Mouse (Mus musculus) embryonic facial prominence, embryonic 13.5 days (tissue): Measurements from ENCODE around the gene Plin5. TPM values are rescaled to one million over a fixed set of nuclear protein-coding genes. Genes with fewer than 3 reads are reported as not detected.

ENCODE experiments used
- polyA plus RNA-seq: library from polyadenylated mRNA; unstranded; fragments of >200 nt; fragmentation: Nextera tagmentation; extraction: Ambion mirVana; gene quantifications from 2 replicates; pipeline ENCODE4 v1.2.1, GENCODE M21; 2015

Plin5 gene
- polyA plus RNA-seq, 1 experiment from 2014 or later = 0.17 TPM

Other genes with a start within 250 kb of the Plin5 start
- 11.0 and 11.2 TPM in 2 replicates for gene Zfp119a, start 238.7 kb downstream of the Plin5 start, polyA plus RNA-seq
- 14.6 and 16.5 TPM in 2 replicates for gene Zfp959, start 225.5 kb downstream of the Plin5 start, polyA plus RNA-seq
- 5.8 and 7.2 TPM in 2 replicates for gene Zfp119b, start 168.1 kb downstream of the Plin5 start, polyA plus RNA-seq
- gene Ebi3, start 165.0 kb downstream of the Plin5 start, polyA plus RNA-seq = 1.3 and 1.9 TPM in 2 replicates
- 27.0 and 29.5 TPM in 2 replicates for gene Yju2, start 158.5 kb downstream of the Plin5 start, polyA plus RNA-seq
- gene Shd, start 147.1 kb downstream of the Plin5 start, polyA plus RNA-seq = 35.2 and 35.5 TPM in 2 replicates
- gene Fsd1, start 131.1 kb downstream of the Plin5 start, polyA plus RNA-seq = 31.9 and 40.5 TPM in 2 replicates
- gene Stap2, start 112.0 kb downstream of the Plin5 start, polyA plus RNA-seq = 10.2 TPM in 2 replicates
- 132 and 134 TPM in 2 replicates for gene Mpnd, start 111.9 kb downstream of the Plin5 start, polyA plus RNA-seq
- gene Sh3gl1, start 81.0 kb downstream of the Plin5 start, polyA plus RNA-seq = 175 and 185 TPM in 2 replicates
- 25.8 and 34.8 TPM in 2 replicates for gene Chaf1a, start 77.2 kb downstream of the Plin5 start, polyA plus RNA-seq
- gene Ubxn6, start 42.6 kb downstream of the Plin5 start, polyA plus RNA-seq = 47.6 and 51.2 TPM in 2 replicates
- gene Hdgfl2, start 38.0 kb downstream of the Plin5 start, polyA plus RNA-seq = 151 and 155 TPM in 2 replicates
- gene Plin4, start 7.8 kb downstream of the Plin5 start, polyA plus RNA-seq = 0.07 and 0.10 TPM in 2 replicates
- gene Lrg1, start 4.4 kb upstream of the Plin5 start, polyA plus RNA-seq = 0.24 and 0.30 TPM in 2 replicates
- 2.4 and 2.5 TPM in 2 replicates for gene Sema6b, start 22.7 kb upstream of the Plin5 start, polyA plus RNA-seq
- 13.8 and 13.9 TPM in 2 replicates for gene Tnfaip8l1, start 44.9 kb upstream of the Plin5 start, polyA plus RNA-seq
- 86.3 and 91.0 TPM in 2 replicates for gene Mydgf, start 66.3 kb upstream of the Plin5 start, polyA plus RNA-seq
- gene Dpp9, start 101.3 kb upstream of the Plin5 start, polyA plus RNA-seq = 34.9 and 37.5 TPM in 2 replicates
- gene Fem1a, start 139.2 kb upstream of the Plin5 start, polyA plus RNA-seq = 13.5 and 14.1 TPM in 2 replicates
- gene Ticam1, start 159.2 kb upstream of the Plin5 start, polyA plus RNA-seq = 4.1 and 4.3 TPM in 2 replicates
- gene Plin3, start 175.3 kb upstream of the Plin5 start, polyA plus RNA-seq = 65.8 and 83.2 TPM in 2 replicates
- not detected in 2 replicates for gene Arrdc5, start 182.7 kb upstream of the Plin5 start, polyA plus RNA-seq
- gene Uhrf1, start 185.7 kb upstream of the Plin5 start, polyA plus RNA-seq = 135 and 143 TPM in 2 replicates
- gene Kdm4b, start 208.5 kb upstream of the Plin5 start, polyA plus RNA-seq = 36.5 and 36.9 TPM in 2 replicates